Mouse (Mus musculus): ENCODE data around the gene Eef1e1.

DNA sequence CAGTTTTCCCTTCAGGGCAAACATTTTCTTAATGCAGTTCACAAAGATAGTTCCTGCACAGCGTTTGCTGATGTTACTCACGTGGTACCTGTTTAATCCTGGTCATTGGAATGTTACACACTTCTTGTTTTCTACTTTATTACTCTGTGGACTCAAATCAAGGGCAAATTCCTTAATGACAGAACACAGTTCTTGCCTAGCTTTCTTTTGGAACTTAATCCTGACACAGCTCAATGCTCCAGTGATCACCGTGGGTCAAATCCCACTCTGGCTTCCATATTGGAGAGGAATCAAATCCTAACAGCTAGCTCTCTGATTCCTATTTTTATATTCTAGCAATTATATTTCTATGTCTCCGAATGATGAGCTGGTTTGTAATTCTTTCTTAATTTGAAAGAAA is 62.4 kb downstream of the Eef1e1 start:
- TF ChIP-seq MEF2A (IDR thresholded peaks at IDR 0.05; ENCODE audit: extremely low read depth, insufficient replicate concordance, low read depth, low read length, poor library complexity, severe bottlenecking), result no peak
- no peak for TF ChIP-seq CTCF (IDR thresholded peaks at IDR 0.05 in 2 of 3, conservative IDR thresholded peaks at IDR 0.05 in 1 of 3; ENCODE audit: control insufficient read depth in 1 of 3, insufficient read depth in 1 of 3, low read depth in 2 of 3, low read length in 3 of 3, poor library complexity in 1 of 3, severe bottlenecking in 1 of 3)
- no peak for TF ChIP-seq ZNF384 (IDR thresholded peaks at IDR 0.05; ENCODE audit: low read depth, low read length)
- no peak for TF ChIP-seq CHD1 (IDR thresholded peaks at IDR 0.05; ENCODE audit: low read depth, low read length)
- no peak for TF ChIP-seq POLR2AphosphoS5 (IDR thresholded peaks at IDR 0.05; ENCODE audit: borderline replicate concordance, low read depth, low read length)
- TF ChIP-seq GABPA (IDR thresholded peaks at IDR 0.05; ENCODE audit: low read depth, low read length), result no peak
- TF ChIP-seq EP300 (IDR thresholded peaks at IDR 0.05; ENCODE audit: low read depth in 1 of 2, low read length in 2 of 2), result no peak
- no peak for TF ChIP-seq TAL1 (IDR thresholded peaks at IDR 0.05; ENCODE audit: low read length)
